Comparison of ENCODE assay signal across 27 mouse cellular contexts in genomic region chr17:51104294-51104693, GRCm38 (mm10).
"Had no signal": no experiment of that assay in that cellular context is flagged by ENCODE, and none has a peak within 500 bp of the region (broad histone marks: within the 10 kb centered on the region; RNA-seq: fewer than 3 reads in every experiment).

No protein-coding gene starts in this region.

- H3K27me3 ChIP-seq: heart, embryonic 13.5 days; heart, embryonic 15.5 days; hindbrain, embryonic 13.5 days; hindbrain, embryonic 15.5 days; kidney, embryonic 15.5 days; limb, embryonic 13.5 days; limb, embryonic 15.5 days; liver, embryonic 12.5 days had no signal

- H3K4me1 ChIP-seq: heart, embryonic 13.5 days; heart, embryonic 15.5 days; hindbrain, embryonic 13.5 days; hindbrain, embryonic 15.5 days; kidney, embryonic 15.5 days; limb, embryonic 13.5 days; limb, embryonic 15.5 days; liver, embryonic 12.5 days had no signal

- ATAC-seq: hindbrain, postnatal 0 days; intestine, embryonic 16.5 days; liver, embryonic 12.5 days had no signal

- H3K4me2 ChIP-seq: heart, embryonic 11.5 days; heart, embryonic 13.5 days; heart, embryonic 15.5 days; hindbrain, embryonic 13.5 days; hindbrain, embryonic 15.5 days; kidney, embryonic 15.5 days; limb, embryonic 13.5 days; limb, embryonic 15.5 days; liver, embryonic 12.5 days had no signal

- DNase-seq: gastrocnemius, adult 2 months; gastrocnemius, postnatal 10 days; gastrocnemius, postnatal 25 days; heart, adult 11 months; heart, adult 2 months; heart, postnatal 14 days; heart, postnatal 36 days; kidney, adult 11 months; kidney, adult 2 months; kidney, adult 9 months; kidney, postnatal 14 days; kidney, postnatal 36 days; layer of hippocampus, postnatal 36 days; left cerebral cortex, postnatal 4 days had no signal

- H3K9ac ChIP-seq: heart, embryonic 13.5 days; heart, embryonic 15.5 days; hindbrain, embryonic 13.5 days; hindbrain, embryonic 15.5 days; kidney, embryonic 15.5 days; limb, embryonic 13.5 days; limb, embryonic 15.5 days; liver, embryonic 12.5 days; liver, embryonic 14.5 days had no signal

- H3K9me3 ChIP-seq: heart, embryonic 15.5 days; hindbrain, embryonic 13.5 days; hindbrain, embryonic 15.5 days; kidney, embryonic 15.5 days; limb, embryonic 15.5 days had no signal

- H3K27ac ChIP-seq: gastrocnemius, adult 2 months; heart, adult 2 months; heart, embryonic 13.5 days; heart, embryonic 15.5 days; hindbrain, embryonic 13.5 days; hindbrain, embryonic 15.5 days; hindbrain, postnatal 0 days; kidney, embryonic 15.5 days; kidney, postnatal 0 days; limb, embryonic 13.5 days; limb, embryonic 15.5 days; liver, embryonic 12.5 days; liver, embryonic 14.5 days had no signal

- H3K36me3 ChIP-seq: heart, embryonic 15.5 days; hindbrain, embryonic 13.5 days; hindbrain, embryonic 15.5 days; kidney, embryonic 15.5 days; limb, embryonic 13.5 days; limb, embryonic 15.5 days had no signal

- H3K4me3 ChIP-seq: gastrocnemius, adult 2 months; heart, adult 2 months; heart, embryonic 13.5 days; heart, embryonic 15.5 days; hindbrain, embryonic 13.5 days; hindbrain, embryonic 15.5 days; kidney, embryonic 15.5 days; limb, embryonic 13.5 days; limb, embryonic 15.5 days; liver, embryonic 12.5 days had no signal
